ENCODE assay signal across 14 mouse cellular contexts in genomic region chr3:57295631-57296030, GRCm38 (mm10). TPM values are rescaled to one million over a fixed set of nuclear protein-coding genes. Genes with fewer than 3 reads are reported as not detected.
DNase-seq lines count a peak whose midpoint lies in the region; ATAC-seq and TF ChIP-seq lines count a peak whose summit lies in the region.
"Had no signal": no experiment of that assay in that cellular context is flagged by ENCODE, and none has a peak within 500 bp of the region (broad histone marks: within the 10 kb centered on the region; RNA-seq: fewer than 3 reads in every experiment).

No protein-coding gene starts in this region.

- H3K4me1 ChIP-seq in heart, embryonic 16.5 days (ENCODE audit: control insufficient read depth, insufficient read depth, low read length) = peaks cover 5% of the 10 kb centered on the region; the same call in 1 of the 2 replicates
- H3K4me1 ChIP-seq in lung, embryonic 16.5 days (replicated peaks; ENCODE audit: control insufficient read depth, insufficient read depth, low read length) = peaks cover 6% of the 10 kb centered on the region
- peaks cover 11% of the 10 kb centered on the region for H3K4me1 ChIP-seq in embryonic fibroblast, embryonic 13.5 days (ENCODE audit: control insufficient read depth, insufficient read depth, low read length)
- H3K4me1 ChIP-seq in stomach, embryonic 15.5 days = peaks cover 11% of the 10 kb centered on the region; the same call in 1 of the 2 replicates

- H3K36me3 ChIP-seq in heart, embryonic 16.5 days (ENCODE audit: control insufficient read depth, insufficient read depth) = no peaks in the 10 kb centered on the region
- no peaks in the 10 kb centered on the region for H3K36me3 ChIP-seq in lung, embryonic 16.5 days (ENCODE audit: control insufficient read depth, insufficient read depth, low read length)
- H3K36me3 ChIP-seq in stomach, embryonic 15.5 days = no peaks in the 10 kb centered on the region
- H3K36me3 ChIP-seq: forebrain, embryonic 10.5 days had no signal

- TF ChIP-seq POLR2A in embryonic fibroblast, embryonic 13.5 days (IDR thresholded peaks at IDR 0.05; ENCODE audit: low read depth, low read length) = no peak

- peak overlapping the region; percentile 50; the same call in 1 of the 2 replicates for H3K4me2 ChIP-seq in heart, embryonic 16.5 days (ENCODE audit: low read depth, low read length)
- no peak overlapping the region for H3K4me2 ChIP-seq in lung, embryonic 16.5 days (ENCODE audit: low read depth, low read length)
- H3K4me2 ChIP-seq in stomach, embryonic 15.5 days = peak overlapping the region; percentile 24; the same call in 1 of the 2 replicates

- no peak for ATAC-seq in heart, embryonic 16.5 days (replicated peaks; ENCODE audit: extremely low read depth, insufficient read depth, low FRiP score)
- no peak for ATAC-seq in lung, embryonic 16.5 days (ENCODE audit: low read depth)
- no peak for ATAC-seq in stomach, embryonic 15.5 days (ENCODE audit: insufficient read depth, low FRiP score, low read depth)
- ATAC-seq: CD4-positive, CD25-positive, alpha-beta regulatory T cell, adult 4 months had no signal

- no peaks in the 10 kb centered on the region for H3K27me3 ChIP-seq in heart, embryonic 16.5 days (ENCODE audit: control insufficient read depth, insufficient read depth, low read length)
- H3K27me3 ChIP-seq in lung, embryonic 16.5 days (ENCODE audit: control insufficient read depth, insufficient read depth, low read depth, low read length) = no peaks in the 10 kb centered on the region
- H3K27me3 ChIP-seq in stomach, embryonic 15.5 days (replicated peaks) = no peaks in the 10 kb centered on the region
- H3K27me3 ChIP-seq: Patski had no signal

- peak overlapping the region; percentile 79 for H3K27ac ChIP-seq in heart, embryonic 16.5 days (ENCODE audit: low read length)
- H3K27ac ChIP-seq in lung, embryonic 16.5 days (ENCODE audit: low read length) = peak overlapping the region; percentile 36
- H3K27ac ChIP-seq in embryonic fibroblast, embryonic 13.5 days (ENCODE audit: insufficient read depth, low read length) = peak overlapping the region; percentile 78
- H3K27ac ChIP-seq in stomach, embryonic 15.5 days = peak overlapping the region; percentile 77

- no peak for DNase-seq in heart, adult 18-20 months
- no peak for DNase-seq in lung, adult 18-20 months
- no peak for DNase-seq in thymus, postnatal 10 days (ENCODE audit: low spot score in 2 of 2)
- DNase-seq: lung, adult 2 months; thymus, postnatal 25 days had no signal

- peak overlapping the region; percentile 58; the same call in 1 of the 2 replicates for H3K9ac ChIP-seq in heart, embryonic 16.5 days (ENCODE audit: low read length)
- H3K9ac ChIP-seq in lung, embryonic 16.5 days (ENCODE audit: low read length) = no peak overlapping the region
- no peak overlapping the region for H3K9ac ChIP-seq in stomach, embryonic 15.5 days

- H3K4me3 ChIP-seq in heart, embryonic 16.5 days (ENCODE audit: low read length) = no peak overlapping the region
- H3K4me3 ChIP-seq in lung, embryonic 16.5 days (ENCODE audit: low read length) = no peak overlapping the region
- no peak overlapping the region for H3K4me3 ChIP-seq in embryonic fibroblast, embryonic 13.5 days (ENCODE audit: insufficient read depth, low read length)
- H3K4me3 ChIP-seq in stomach, embryonic 15.5 days (replicated peaks) = no peak overlapping the region
- H3K4me3 ChIP-seq: forebrain, embryonic 10.5 days had no signal

- H3K9me3 ChIP-seq in heart, embryonic 16.5 days (replicated peaks; ENCODE audit: control insufficient read depth, low read length) = no peaks in the 10 kb centered on the region
- H3K9me3 ChIP-seq in lung, embryonic 16.5 days (ENCODE audit: control insufficient read depth, low read length) = no peaks in the 10 kb centered on the region
- H3K9me3 ChIP-seq in stomach, embryonic 15.5 days = no peaks in the 10 kb centered on the region
- H3K9me3 ChIP-seq: forebrain, embryonic 10.5 days had no signal

- WGBS in heart, embryonic 16.5 days = 62% methylated on average over 4 of the region's 4 CpGs
- 56% methylated on average over 4 of the region's 4 CpGs for WGBS in lung, embryonic 16.5 days
- WGBS in stomach, embryonic 15.5 days = 60% methylated on average over 4 of the region's 4 CpGs

- no peak for TF ChIP-seq CTCF in embryonic fibroblast, embryonic 13.5 days (IDR thresholded peaks at IDR 0.05; ENCODE audit: borderline replicate concordance, insufficient read depth, low read length)

RNA-seq across cellular contexts. Expression of gene Tm4sf1, which starts 6.2 kb away (rescaled TPM):
- polyA plus RNA-seq in heart, embryonic 16.5 days (2015; fragmentation: Nextera tagmentation; extraction: Ambion mirVana) = 272 and 299 TPM in 2 replicates
- total RNA-seq in heart, adult 18-20 months (2021) = 10 to 100 TPM; 80.1 to 92.3 TPM
- polyA plus RNA-seq in lung, embryonic 16.5 days (2015; fragmentation: Nextera tagmentation; extraction: Ambion mirVana) = 116 and 145 TPM in 2 replicates
- polyA plus RNA-seq in embryonic fibroblast, embryonic 13.5 days (2011; ENCODE audit: insufficient read length, low read depth, missing spikeins) = 123 and 314 TPM in 2 replicates
- 56.8 and 63.4 TPM in 2 replicates for polyA plus RNA-seq in stomach, embryonic 15.5 days (2015; fragmentation: Nextera tagmentation; extraction: Ambion mirVana)
- total RNA-seq: common myeloid progenitor, adult 5-6 weeks; monocyte, adult 5-6 weeks had no signal
